Mouse (Mus musculus) cerebellum, adult 9-10 months (tissue): ENCODE measurements around the gene Ccdc61.

Experiments used
- DNase-seq: peaks from one replicate; pipeline ENCODE4 v3.0.0; 2022

Gene Ccdc61

GRCm38 (mm10) chr7:18910241-18910831, at the start of gene Ccdc61:
Gene Ccdc61, minus strand, starts transcription at chr7:18910415.
- peak; percentile 99 for DNase-seq

- peak; percentile 48 for DNase-seq
Observed at GRCm38 (mm10) chr7:18959446-18959845, 49.2 kb upstream of the Ccdc61 start.

GRCm38 (mm10) chr7:18958384-18958766, 48.2 kb upstream of the Ccdc61 start:
- DNase-seq, result peak; percentile 63

- peak; percentile 73 for DNase-seq
Observed at GRCm38 (mm10) chr7:18957569-18958383, 47.6 kb upstream of the Ccdc61 start.

GRCm38 (mm10) chr7:18951397-18951796, 41.2 kb upstream of the Ccdc61 start:
- no peak for DNase-seq

GRCm38 (mm10) chr7:18950523-18951315, 40.5 kb upstream of the Ccdc61 start:
- no peak for DNase-seq

- DNase-seq, result no peak
Observed at GRCm38 (mm10) chr7:18949781-18950522, 39.7 kb upstream of the Ccdc61 start.

- DNase-seq, result no peak
Observed at GRCm38 (mm10) chr7:18948151-18948550, 37.9 kb upstream of the Ccdc61 start.

GRCm38 (mm10) chr7:18942815-18943214, 32.6 kb upstream of the Ccdc61 start:
- DNase-seq, result no peak

- DNase-seq, result no peak
Observed at GRCm38 (mm10) chr7:18942376-18942775, 32.2 kb upstream of the Ccdc61 start.

- no peak for DNase-seq
Observed at GRCm38 (mm10) chr7:18927759-18928158, 17.5 kb upstream of the Ccdc61 start.

GRCm38 (mm10) chr7:18926911-18927310, 16.7 kb upstream of the Ccdc61 start:
- no peak for DNase-seq

GRCm38 (mm10) chr7:18926041-18926790, 16.0 kb upstream of the Ccdc61 start:
- peak; percentile 74 for DNase-seq

- DNase-seq, result peak; percentile 99
Observed at GRCm38 (mm10) chr7:18925162-18925938, 15.1 kb upstream of the Ccdc61 start, which contains the start of gene Nova2. Gene Nova2, plus strand, starts transcription at chr7:18925888.

- no peak for DNase-seq
Observed at GRCm38 (mm10) chr7:18924321-18924720, 14.1 kb upstream of the Ccdc61 start.

GRCm38 (mm10) chr7:18923711-18924191, 13.5 kb upstream of the Ccdc61 start:
- peak; percentile 66 for DNase-seq

- DNase-seq, result peak; percentile 44
Observed at GRCm38 (mm10) chr7:18923267-18923666, 13.1 kb upstream of the Ccdc61 start.

- DNase-seq, result peak; percentile 58
Observed at GRCm38 (mm10) chr7:18922807-18923206, 12.6 kb upstream of the Ccdc61 start.

- peak; percentile 84 for DNase-seq
Observed at GRCm38 (mm10) chr7:18921069-18921468, 10.9 kb upstream of the Ccdc61 start.

GRCm38 (mm10) chr7:18917931-18918330, 7.7 kb upstream of the Ccdc61 start:
- DNase-seq, result no peak

GRCm38 (mm10) chr7:18916254-18916653, 6.0 kb upstream of the Ccdc61 start:
- DNase-seq, result no peak
